Mouse (Mus musculus) right cerebral cortex, adult 2 months (tissue): ENCODE results near the gene Map2k5.
A peak's percentile ranks its signal among the peaks of the same experiment; 100 is the strongest.

Experiments used
- DNase-seq, 2 experiments: peaks; one replicate each; pipeline ENCODE4 v3.0.0; 2021 to 2022; ENCODE audit warnings: low spot score in 2 of 2

The Map2k5 gene

GRCm38 (mm10) chr9:63377270-63378142 lies at the start of gene Map2k5:
Gene Map2k5 (minus strand): TSS chr9:63377902.
- DNase-seq, result peak; percentile 89 to 93

- DNase-seq, result peak in 1 of 2 experiments; percentile 4
Measured at GRCm38 (mm10) chr9:63421096-63421736, 43.5 kb upstream of the Map2k5 start.

- DNase-seq, result no peak
Measured at GRCm38 (mm10) chr9:63420396-63420795, 42.7 kb upstream of the Map2k5 start.

- DNase-seq, result no peak
Measured at GRCm38 (mm10) chr9:63400176-63400575, 22.5 kb upstream of the Map2k5 start.

GRCm38 (mm10) chr9:63399463-63399815 lies 21.7 kb upstream of the Map2k5 start:
- DNase-seq, result no peak

GRCm38 (mm10) chr9:63398611-63399462 lies 21.1 kb upstream of the Map2k5 start, which contains the start of gene 2300009A05Rik:
Gene 2300009A05Rik (minus strand): TSS chr9:63399246.
- DNase-seq, result peak; percentile 88 to 93

GRCm38 (mm10) chr9:63395612-63396011 lies 17.9 kb upstream of the Map2k5 start:
- peak; percentile 44 to 47 for DNase-seq

GRCm38 (mm10) chr9:63391307-63391706 lies 13.6 kb upstream of the Map2k5 start:
- DNase-seq, result no peak

GRCm38 (mm10) chr9:63382761-63383160 lies 5.1 kb upstream of the Map2k5 start:
- DNase-seq, result no peak

GRCm38 (mm10) chr9:63380326-63380725 lies 2.6 kb upstream of the Map2k5 start:
- DNase-seq, result no peak

- no peak for DNase-seq
Measured at GRCm38 (mm10) chr9:63378174-63378573, 472 bp upstream of the Map2k5 start.

GRCm38 (mm10) chr9:63373315-63373714 lies 4.4 kb downstream of the Map2k5 start:
- no peak for DNase-seq

- DNase-seq, result no peak
Measured at GRCm38 (mm10) chr9:63372541-63372940, 5.2 kb downstream of the Map2k5 start.

- DNase-seq, result no peak
Measured at GRCm38 (mm10) chr9:63360410-63360809, 17.3 kb downstream of the Map2k5 start.

GRCm38 (mm10) chr9:63359016-63359415 lies 18.7 kb downstream of the Map2k5 start:
- DNase-seq, result peak; percentile 36 to 38

- DNase-seq, result no peak
Measured at GRCm38 (mm10) chr9:63356721-63357120, 21.0 kb downstream of the Map2k5 start.

- DNase-seq, result no peak
Measured at GRCm38 (mm10) chr9:63356278-63356677, 21.4 kb downstream of the Map2k5 start.

- no peak for DNase-seq
Measured at GRCm38 (mm10) chr9:63354168-63354567, 23.5 kb downstream of the Map2k5 start.

- no peak for DNase-seq
Measured at GRCm38 (mm10) chr9:63350030-63350429, 27.7 kb downstream of the Map2k5 start.

- DNase-seq, result no peak
Measured at GRCm38 (mm10) chr9:63349241-63349640, 28.5 kb downstream of the Map2k5 start.

GRCm38 (mm10) chr9:63348146-63348545 lies 29.6 kb downstream of the Map2k5 start:
- no peak for DNase-seq

GRCm38 (mm10) chr9:63346029-63346428 lies 31.7 kb downstream of the Map2k5 start:
- no peak for DNase-seq
